Mouse (Mus musculus) ES-Bruce4 (cell line): ENCODE measurements around the gene Fate1.

Experiments
- CTCF ChIP-seq: IDR thresholded peaks from one replicate; pipeline ENCODE4 v1.8.1; 2011; ENCODE audit warnings: low read depth, low read length
- EP300 ChIP-seq: IDR thresholded peaks from 2 replicates; pipeline ENCODE4 v1.6.1; 2011; ENCODE audit warnings: low read depth, low read length; ENCODE audit not compliant: insufficient read depth
- POLR2A ChIP-seq: IDR thresholded peaks from one replicate; pipeline ENCODE4 v1.8.1; 2011; ENCODE audit warnings: low read length; ENCODE audit not compliant: insufficient read depth

- TF ChIP-seq CTCF (no peak), EP300 (no peak), POLR2A (no peak)
Observed at GRCm38 (mm10) chrX:71968216-71968615, 4.6 kb upstream of the Fate1 start.
